Mouse (Mus musculus): ENCODE measurements around the gene Smok3c. TPM values are rescaled to one million over a fixed set of nuclear protein-coding genes. Genes with fewer than 3 reads are reported as not detected.
"Not testable (repeated sequence)": the region's sequence is repeated elsewhere in the genome, so short reads cannot be mapped to it uniquely, and the experiment has no call there.

The Smok3c gene
- polyA plus RNA-seq (2014; fragmentation: Nextera tagmentation; extraction: Ambion mirVana): not detected in 2 replicates

DNA sequence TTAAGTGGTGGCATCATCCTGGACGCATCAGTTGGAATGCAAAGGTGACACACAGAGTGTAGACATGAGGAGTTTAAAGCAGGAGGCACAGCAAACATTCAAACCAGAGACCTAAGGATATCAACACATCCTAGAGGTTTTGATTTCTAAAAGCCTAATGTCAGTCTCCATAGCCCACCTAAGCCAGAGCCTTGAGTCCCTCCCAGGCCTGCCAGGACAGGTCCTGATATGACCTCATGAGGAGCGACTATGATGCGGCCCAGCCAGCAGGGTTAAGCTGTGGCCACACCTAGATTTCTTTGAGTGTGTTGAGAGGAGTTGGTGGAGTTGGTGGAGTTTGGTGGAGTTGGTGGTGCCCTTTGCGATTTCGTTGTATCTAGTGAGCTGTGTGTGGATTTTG, at the start of gene Smok3c:
Gene Smok3c (plus strand): TSS at position 301 of the 400 bp plus-strand sequence.
- not testable (repeated sequence) for H3K27me3 ChIP-seq (replicated peaks; ENCODE audit: control insufficient read depth, insufficient read depth, low read length); H3K4me2 ChIP-seq

DNA sequence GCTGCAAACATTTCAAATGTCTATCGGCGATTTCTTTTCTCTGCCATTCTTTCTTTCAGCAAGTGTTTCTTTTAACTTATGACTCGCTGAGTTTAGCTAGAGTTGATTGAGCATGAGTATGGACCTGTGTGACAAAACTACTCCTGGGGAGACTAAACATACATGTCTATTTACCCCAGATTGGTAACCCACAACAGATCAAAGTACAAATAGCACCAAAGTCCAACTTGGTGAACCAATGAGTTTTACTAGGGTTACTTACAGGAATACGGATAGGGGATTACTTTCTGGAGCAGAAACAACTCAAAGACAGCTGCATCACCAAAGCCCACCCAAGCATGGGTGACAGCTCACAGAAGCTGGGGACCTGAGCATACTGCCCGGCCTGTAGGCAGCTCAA, 43.6 kb upstream of the Smok3c start:
- H3K27ac ChIP-seq (ENCODE audit: low read depth, low read length): no peak overlapping the region
- H3K27me3 ChIP-seq (replicated peaks; ENCODE audit: control insufficient read depth, insufficient read depth, low read length): no peaks in the 10 kb centered on the region
- 84% methylated on average over 5 of the region's 5 CpGs for WGBS
- H3K4me3 ChIP-seq (ENCODE audit: low read depth, low read length): no peak overlapping the region
- H3K9ac ChIP-seq (ENCODE audit: low read depth, low read length): no peak overlapping the region
- H3K4me2 ChIP-seq: no peak overlapping the region
- DNase-seq (ENCODE audit: low spot score) (no peak), ATAC-seq (replicated peaks; ENCODE audit: low FRiP score) (no peak)
- no peaks in the 10 kb centered on the region for H3K36me3 ChIP-seq (ENCODE audit: control insufficient read depth, insufficient read depth, low read length)
- H3K4me1 ChIP-seq (replicated peaks; ENCODE audit: control insufficient read depth, insufficient read depth, low read length): no peaks in the 10 kb centered on the region
- H3K9me3 ChIP-seq (ENCODE audit: control insufficient read depth, low read length): no peaks in the 10 kb centered on the region; the same call in 1 of the 2 replicates

More for the DNA sequence above, at the start of gene Smok3c:
- not testable (repeated sequence) for H3K36me3 ChIP-seq (ENCODE audit: control insufficient read depth, insufficient read depth, low read length); H3K9ac ChIP-seq (ENCODE audit: low read depth, low read length); H3K9me3 ChIP-seq (ENCODE audit: control insufficient read depth, low read length); ATAC-seq (replicated peaks; ENCODE audit: low FRiP score); H3K4me3 ChIP-seq (ENCODE audit: low read depth, low read length); H3K4me1 ChIP-seq (replicated peaks; ENCODE audit: control insufficient read depth, insufficient read depth, low read length); H3K27ac ChIP-seq (ENCODE audit: low read depth, low read length); DNase-seq (ENCODE audit: low spot score)
- WGBS: no CpG with 5 or more reads among the region's 5 CpGs

DNA sequence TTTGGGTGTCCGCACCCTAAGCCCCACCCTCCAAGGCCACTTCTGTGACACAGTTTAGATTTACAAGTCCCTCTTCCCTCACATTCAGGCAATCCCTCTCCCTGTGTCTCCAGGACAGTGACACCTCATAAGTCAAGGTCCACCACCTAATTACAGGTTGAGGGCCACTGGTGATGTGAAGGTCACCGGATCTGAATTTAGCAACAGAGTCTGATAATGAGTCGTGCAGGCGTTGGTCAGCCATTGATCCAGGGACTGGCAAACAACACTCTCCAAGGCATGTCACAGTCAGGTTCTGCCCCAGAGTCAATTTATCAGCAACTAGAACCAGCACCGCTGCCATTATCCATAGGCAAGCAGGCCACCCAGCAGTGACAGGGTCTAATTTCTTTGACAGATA, 40.6 kb upstream of the Smok3c start:
- H3K27me3 ChIP-seq (replicated peaks; ENCODE audit: control insufficient read depth, insufficient read depth, low read length): no peaks in the 10 kb centered on the region
- ATAC-seq (replicated peaks; ENCODE audit: low FRiP score) (no peak), DNase-seq (ENCODE audit: low spot score) (no peak)
- H3K9ac ChIP-seq (ENCODE audit: low read depth, low read length): no peak overlapping the region
- H3K4me1 ChIP-seq (replicated peaks; ENCODE audit: control insufficient read depth, insufficient read depth, low read length): no peaks in the 10 kb centered on the region
- H3K36me3 ChIP-seq (ENCODE audit: control insufficient read depth, insufficient read depth, low read length): no peaks in the 10 kb centered on the region
- no peak overlapping the region for H3K4me2 ChIP-seq
- H3K9me3 ChIP-seq (ENCODE audit: control insufficient read depth, low read length): no peaks in the 10 kb centered on the region
- H3K4me3 ChIP-seq (ENCODE audit: low read depth, low read length): no peak overlapping the region
- WGBS: 74% methylated on average over 5 of the region's 5 CpGs
- no peak overlapping the region for H3K27ac ChIP-seq (ENCODE audit: low read depth, low read length)

DNA sequence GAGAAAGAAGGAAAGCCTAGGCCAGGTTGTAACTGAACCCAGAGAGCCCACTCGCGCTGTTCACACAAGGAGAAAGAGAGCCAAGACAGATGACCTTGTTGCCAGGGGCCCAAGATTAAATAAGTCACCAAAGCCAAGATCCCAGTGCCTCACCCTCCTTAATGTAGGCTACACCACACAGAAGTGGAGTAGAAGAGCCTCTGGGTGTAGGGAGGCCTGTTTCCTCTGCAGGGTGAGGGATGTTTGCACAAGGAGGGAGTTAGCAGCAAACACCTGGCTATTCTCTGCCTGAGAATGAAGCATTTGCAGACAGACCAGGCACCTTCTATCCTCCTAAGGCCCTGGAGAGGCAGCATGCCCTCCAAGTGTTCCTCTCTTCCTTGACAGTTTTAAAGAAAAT, 36.5 kb upstream of the Smok3c start:
- H3K36me3 ChIP-seq (ENCODE audit: control insufficient read depth, insufficient read depth, low read length): no peaks in the 10 kb centered on the region
- H3K9me3 ChIP-seq (ENCODE audit: control insufficient read depth, low read length): no peaks in the 10 kb centered on the region
- no peak overlapping the region for H3K4me3 ChIP-seq (ENCODE audit: low read depth, low read length)
- WGBS: 87% methylated on average over 2 of the region's 2 CpGs
- H3K27me3 ChIP-seq (replicated peaks; ENCODE audit: control insufficient read depth, insufficient read depth, low read length): no peaks in the 10 kb centered on the region
- H3K9ac ChIP-seq (ENCODE audit: low read depth, low read length): no peak overlapping the region
- H3K4me1 ChIP-seq (replicated peaks; ENCODE audit: control insufficient read depth, insufficient read depth, low read length): no peaks in the 10 kb centered on the region
- H3K4me2 ChIP-seq: no peak overlapping the region
- DNase-seq (ENCODE audit: low spot score): no peak
- no peak overlapping the region for H3K27ac ChIP-seq (ENCODE audit: low read depth, low read length)
- ATAC-seq (replicated peaks; ENCODE audit: low FRiP score): no peak

DNA sequence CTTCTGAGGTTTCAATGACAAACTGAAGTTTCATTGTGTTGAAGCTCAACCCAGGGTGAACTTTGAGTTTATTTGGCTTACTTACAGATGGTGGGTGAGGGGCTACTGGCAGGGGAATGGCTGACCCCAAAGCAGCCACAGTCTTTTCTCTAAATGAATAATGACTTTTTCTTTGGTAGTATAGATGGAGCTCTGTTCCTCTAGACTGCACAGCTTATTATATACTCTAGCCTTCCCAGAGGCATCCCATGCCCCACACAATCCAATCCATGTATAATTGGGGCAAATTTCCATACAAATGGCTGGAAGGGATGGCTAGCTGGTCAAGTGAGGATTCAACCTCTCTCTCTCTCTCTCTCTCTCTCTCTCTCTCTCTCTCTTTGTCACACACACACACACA, 36.0 kb upstream of the Smok3c start:
- ATAC-seq (replicated peaks; ENCODE audit: low FRiP score) (no peak), DNase-seq (ENCODE audit: low spot score) (no peak)
- no peaks in the 10 kb centered on the region for H3K27me3 ChIP-seq (replicated peaks; ENCODE audit: control insufficient read depth, insufficient read depth, low read length)
- H3K4me2 ChIP-seq: no peak overlapping the region
- H3K27ac ChIP-seq (ENCODE audit: low read depth, low read length): no peak overlapping the region
- H3K9me3 ChIP-seq (ENCODE audit: control insufficient read depth, low read length): no peaks in the 10 kb centered on the region
- no peak overlapping the region for H3K4me3 ChIP-seq (ENCODE audit: low read depth, low read length)
- H3K9ac ChIP-seq (ENCODE audit: low read depth, low read length): no peak overlapping the region
- no peaks in the 10 kb centered on the region for H3K4me1 ChIP-seq (replicated peaks; ENCODE audit: control insufficient read depth, insufficient read depth, low read length)
- H3K36me3 ChIP-seq (ENCODE audit: control insufficient read depth, insufficient read depth, low read length): no peaks in the 10 kb centered on the region

DNA sequence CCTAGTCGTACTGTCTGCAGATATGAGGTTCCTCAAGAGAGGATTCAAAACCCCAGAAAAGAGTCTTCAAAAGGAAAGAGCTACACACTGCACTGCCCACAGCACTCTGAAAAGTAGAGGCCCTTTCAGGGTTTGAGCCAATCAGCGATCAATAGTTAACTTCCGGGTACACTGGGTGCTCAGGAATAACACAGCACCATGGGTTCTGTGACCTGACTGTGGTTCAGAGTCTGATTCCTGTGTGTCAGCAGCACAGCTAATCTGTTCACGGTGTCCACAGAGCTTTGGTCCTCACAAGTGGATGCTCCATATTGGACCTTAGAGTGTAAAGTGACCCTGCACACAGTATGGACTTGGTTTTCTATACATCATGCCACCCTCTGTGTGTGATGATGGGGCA, 33.4 kb upstream of the Smok3c start:
- not testable (repeated sequence) for H3K4me2 ChIP-seq; H3K27ac ChIP-seq (ENCODE audit: low read depth, low read length); H3K36me3 ChIP-seq (ENCODE audit: control insufficient read depth, insufficient read depth, low read length); ATAC-seq (replicated peaks; ENCODE audit: low FRiP score); H3K4me3 ChIP-seq (ENCODE audit: low read depth, low read length); H3K9me3 ChIP-seq (ENCODE audit: control insufficient read depth, low read length); H3K9ac ChIP-seq (ENCODE audit: low read depth, low read length); H3K4me1 ChIP-seq (replicated peaks; ENCODE audit: control insufficient read depth, insufficient read depth, low read length); H3K27me3 ChIP-seq (replicated peaks; ENCODE audit: control insufficient read depth, insufficient read depth, low read length); DNase-seq (ENCODE audit: low spot score)
- WGBS: 84% methylated on average over 3 of the region's 4 CpGs

DNA sequence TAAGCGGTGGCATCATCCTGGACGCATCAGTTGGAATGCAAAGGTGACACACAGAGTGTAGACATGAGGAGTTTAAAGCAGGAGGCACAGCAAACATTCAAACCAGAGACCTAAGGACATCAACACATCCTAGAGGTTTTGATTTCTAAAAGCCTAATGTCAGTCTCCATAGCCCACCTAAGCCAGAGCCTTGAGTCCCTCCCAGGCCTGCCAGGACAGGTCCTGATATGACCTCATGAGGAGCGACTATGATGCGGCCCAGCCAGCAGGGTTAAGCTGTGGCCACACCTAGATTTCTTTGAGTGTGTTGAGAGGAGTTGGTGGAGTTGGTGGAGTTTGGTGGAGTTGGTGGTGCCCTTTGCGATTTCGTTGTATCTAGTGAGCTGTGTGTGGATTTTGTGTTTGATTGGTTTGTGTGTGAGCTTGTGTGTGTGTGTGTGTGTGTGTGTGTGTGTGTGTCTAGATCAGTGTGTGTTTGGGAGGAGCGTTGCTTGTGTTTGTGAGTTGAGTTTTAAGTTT, 32.0 kb upstream of the Smok3c start, which contains the start of the genes Smok3a and Smok3b:
Gene Smok3a (plus strand): TSS at position 301 of the 519 bp plus-strand sequence.
Gene Smok3b (plus strand): TSS at position 469 of the 519 bp plus-strand sequence.
- not testable (repeated sequence) for H3K36me3 ChIP-seq (ENCODE audit: control insufficient read depth, insufficient read depth, low read length); H3K4me3 ChIP-seq (ENCODE audit: low read depth, low read length); DNase-seq (ENCODE audit: low spot score); H3K27me3 ChIP-seq (replicated peaks; ENCODE audit: control insufficient read depth, insufficient read depth, low read length); H3K4me1 ChIP-seq (replicated peaks; ENCODE audit: control insufficient read depth, insufficient read depth, low read length); ATAC-seq (replicated peaks; ENCODE audit: low FRiP score); H3K9ac ChIP-seq (ENCODE audit: low read depth, low read length); H3K27ac ChIP-seq (ENCODE audit: low read depth, low read length); H3K4me2 ChIP-seq; H3K9me3 ChIP-seq (ENCODE audit: control insufficient read depth, low read length)
- WGBS: 90% methylated on average over 3 of the region's 7 CpGs

DNA sequence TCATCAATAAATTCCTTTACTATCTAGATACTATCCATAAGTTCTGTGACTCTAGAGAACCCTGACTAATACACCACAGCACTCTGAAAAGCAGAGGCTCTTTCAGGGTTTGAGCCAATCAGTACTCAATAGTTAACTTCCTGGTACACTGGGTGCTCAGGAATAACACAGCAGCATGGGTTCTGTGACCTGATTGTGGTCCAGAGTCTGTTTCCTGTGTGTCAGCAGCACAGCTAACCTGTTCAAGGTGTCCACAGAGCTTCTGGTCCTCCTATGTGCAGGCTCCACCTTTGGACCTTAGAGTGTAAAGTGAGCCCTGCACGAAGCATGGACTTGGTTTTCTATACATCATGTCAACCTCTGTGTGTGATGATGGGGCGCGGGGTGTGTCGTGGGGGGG, 20.8 kb downstream of the Smok3c start:
- no peak overlapping the region for H3K9ac ChIP-seq (ENCODE audit: low read depth, low read length)
- no peak overlapping the region for H3K4me2 ChIP-seq
- H3K36me3 ChIP-seq (ENCODE audit: control insufficient read depth, insufficient read depth, low read length): no peaks in the 10 kb centered on the region
- H3K9me3 ChIP-seq (ENCODE audit: control insufficient read depth, low read length): no peaks in the 10 kb centered on the region
- no peaks in the 10 kb centered on the region for H3K27me3 ChIP-seq (replicated peaks; ENCODE audit: control insufficient read depth, insufficient read depth, low read length)
- ATAC-seq (replicated peaks; ENCODE audit: low FRiP score): no peak
- no peaks in the 10 kb centered on the region for H3K4me1 ChIP-seq (replicated peaks; ENCODE audit: control insufficient read depth, insufficient read depth, low read length)
- 84% methylated on average over 4 of the region's 4 CpGs for WGBS
- no peak for DNase-seq (ENCODE audit: low spot score)
- H3K27ac ChIP-seq (ENCODE audit: low read depth, low read length): no peak overlapping the region
- H3K4me3 ChIP-seq (ENCODE audit: low read depth, low read length): no peak overlapping the region

DNA sequence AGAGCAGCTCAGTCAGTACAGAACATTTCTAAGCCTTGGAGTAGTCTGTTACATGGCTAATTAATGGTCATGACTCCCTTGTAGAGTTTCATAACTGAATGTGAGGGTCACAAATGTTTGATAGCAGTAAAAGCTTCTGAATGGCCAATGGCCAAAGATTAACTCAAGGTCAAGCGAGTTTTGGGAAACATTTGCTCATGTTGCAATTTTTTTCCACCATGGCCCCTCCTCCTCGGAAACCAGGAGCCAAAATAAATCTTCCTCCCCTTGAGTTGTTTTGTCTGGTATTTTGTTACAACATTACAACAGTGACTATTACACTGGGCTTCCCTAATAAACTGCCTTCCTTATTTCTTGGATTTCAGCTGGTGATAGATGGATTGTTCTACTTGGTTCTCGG, 22.7 kb downstream of the Smok3c start:
- ATAC-seq (replicated peaks; ENCODE audit: low FRiP score): no peak
- Histone ChIP-seq H3K9me3 (ENCODE audit: control insufficient read depth, low read length) (no peaks in the 10 kb centered on the region), H3K4me3 (ENCODE audit: low read depth, low read length) (no peak overlapping the region), H3K36me3 (ENCODE audit: control insufficient read depth, insufficient read depth, low read length) (no peaks in the 10 kb centered on the region), H3K4me1 (replicated peaks; ENCODE audit: control insufficient read depth, insufficient read depth, low read length) (no peaks in the 10 kb centered on the region), H3K9ac (ENCODE audit: low read depth, low read length) (no peak overlapping the region), H3K4me2 (no peak overlapping the region), H3K27me3 (replicated peaks; ENCODE audit: control insufficient read depth, insufficient read depth, low read length) (no peaks in the 10 kb centered on the region), H3K27ac (ENCODE audit: low read depth, low read length) (no peak overlapping the region)
- DNase-seq (ENCODE audit: low spot score): no peak
- WGBS: 69% methylated on average over 3 of the region's 3 CpGs

All from liver, embryonic 11.5 days (tissue).